Mouse (Mus musculus): ENCODE data around the gene Vwa8.
"Not testable (repeated sequence)": the region's sequence is repeated elsewhere in the genome, so short reads cannot be mapped to it uniquely, and the experiment has no call there.

Vwa8 gene

GRCm38 (mm10) chr14:78885915-78886534 lies 37.2 kb downstream of the Vwa8 start:
- no peak for DNase-seq (ENCODE audit: low read depth)

- peak; percentile 29 for DNase-seq (ENCODE audit: low read depth)
These were observed 37.8 kb downstream of the Vwa8 start for GRCm38 (mm10) chr14:78886566-78887234.

GRCm38 (mm10) chr14:78887494-78887893 lies 38.6 kb downstream of the Vwa8 start:
- DNase-seq (ENCODE audit: low read depth): not testable (repeated sequence)

GRCm38 (mm10) chr14:78895496-78895895 lies 46.6 kb downstream of the Vwa8 start:
- no peak for DNase-seq (ENCODE audit: low read depth)

- no peak for DNase-seq (ENCODE audit: low read depth)
These were observed 47.4 kb downstream of the Vwa8 start for GRCm38 (mm10) chr14:78896252-78896651.

- peak; percentile 88 for DNase-seq (ENCODE audit: low read depth)
These were observed 51.9 kb downstream of the Vwa8 start for GRCm38 (mm10) chr14:78900770-78901169.

- no peak for DNase-seq (ENCODE audit: low read depth)
These were observed 59.5 kb downstream of the Vwa8 start for GRCm38 (mm10) chr14:78908205-78908863.

GRCm38 (mm10) chr14:78912076-78912475 lies 63.2 kb downstream of the Vwa8 start:
- no peak for DNase-seq (ENCODE audit: low read depth)

GRCm38 (mm10) chr14:78914180-78914579 lies 65.3 kb downstream of the Vwa8 start:
- peak; percentile 36 for DNase-seq (ENCODE audit: low read depth)

- DNase-seq (ENCODE audit: low read depth): no peak
These were observed 67.8 kb downstream of the Vwa8 start for GRCm38 (mm10) chr14:78916691-78917090.

GRCm38 (mm10) chr14:78921219-78921618 lies 72.4 kb downstream of the Vwa8 start:
- peak; percentile 39 for DNase-seq (ENCODE audit: low read depth)

- no peak for DNase-seq (ENCODE audit: low read depth)
These were observed 74.8 kb downstream of the Vwa8 start for GRCm38 (mm10) chr14:78923631-78924030.

GRCm38 (mm10) chr14:78924755-78925537 lies 76.1 kb downstream of the Vwa8 start:
- DNase-seq (ENCODE audit: low read depth): no peak

- DNase-seq (ENCODE audit: low read depth): no peak
These were observed 83.2 kb downstream of the Vwa8 start for GRCm38 (mm10) chr14:78932094-78932493.

- DNase-seq (ENCODE audit: low read depth): no peak
These were observed 84.5 kb downstream of the Vwa8 start for GRCm38 (mm10) chr14:78933399-78933798.

GRCm38 (mm10) chr14:78934596-78934995 lies 85.7 kb downstream of the Vwa8 start:
- DNase-seq (ENCODE audit: low read depth): no peak

- DNase-seq (ENCODE audit: low read depth): no peak
These were observed 86.9 kb downstream of the Vwa8 start for GRCm38 (mm10) chr14:78935796-78936195.

- DNase-seq (ENCODE audit: low read depth): no peak
These were observed 93.1 kb downstream of the Vwa8 start for GRCm38 (mm10) chr14:78941741-78942475.

- DNase-seq (ENCODE audit: low read depth): peak; percentile 56
These were observed 106.9 kb downstream of the Vwa8 start for GRCm38 (mm10) chr14:78955745-78956144.

- no peak for DNase-seq (ENCODE audit: low read depth)
These were observed 121.8 kb downstream of the Vwa8 start for GRCm38 (mm10) chr14:78970621-78971020.

GRCm38 (mm10) chr14:78972424-78972823 lies 123.6 kb downstream of the Vwa8 start:
- no peak for DNase-seq (ENCODE audit: low read depth)

GRCm38 (mm10) chr14:78983104-78983503 lies 134.3 kb downstream of the Vwa8 start:
- DNase-seq (ENCODE audit: low read depth): no peak
